Mouse (Mus musculus): Measurements from ENCODE around the gene Fah. TPM values are rescaled to one million over a fixed set of nuclear protein-coding genes. Genes with fewer than 3 reads are reported as not detected.

Gene Fah
- polyA plus RNA-seq, 1 experiment from 2014 or later: 2.8 TPM

GRCm38 (mm10) chr7:84591347-84591746, 15.2 kb downstream of the Fah start:
- Histone ChIP-seq H3K4me3 (no peak overlapping the region), H3K9me3 (no peaks in the 10 kb centered on the region), H3K9ac (no peak overlapping the region), H3K4me2 (replicated peaks) (no peak overlapping the region), H3K27me3 (replicated peaks) (no peaks in the 10 kb centered on the region), H3K4me1 (no peaks in the 10 kb centered on the region), H3K36me3 (no peaks in the 10 kb centered on the region), H3K27ac (no peak overlapping the region)
- WGBS: 89% methylated on average over 3 of the region's 3 CpGs
- no peak for ATAC-seq (ENCODE audit: low FRiP score, low read depth)

GRCm38 (mm10) chr7:84590622-84591021, 15.9 kb downstream of the Fah start:
- Histone ChIP-seq H3K27me3 (replicated peaks) (no peaks in the 10 kb centered on the region), H3K4me1 (no peaks in the 10 kb centered on the region), H3K9me3 (no peaks in the 10 kb centered on the region), H3K9ac (no peak overlapping the region), H3K4me3 (no peak overlapping the region), H3K27ac (no peak overlapping the region), H3K36me3 (no peaks in the 10 kb centered on the region), H3K4me2 (replicated peaks) (no peak overlapping the region)
- ATAC-seq (ENCODE audit: low FRiP score, low read depth): no peak
- WGBS: 89% methylated on average over 2 of the region's 2 CpGs

GRCm38 (mm10) chr7:84587101-84587783, 19.3 kb downstream of the Fah start:
- H3K4me2 ChIP-seq (replicated peaks): no peak overlapping the region
- H3K27me3 ChIP-seq (replicated peaks): no peaks in the 10 kb centered on the region
- no peak overlapping the region for H3K27ac ChIP-seq
- 87% methylated on average over 5 of the region's 5 CpGs for WGBS
- no peaks in the 10 kb centered on the region for H3K9me3 ChIP-seq
- no peaks in the 10 kb centered on the region for H3K4me1 ChIP-seq
- H3K9ac ChIP-seq: no peak overlapping the region
- no peaks in the 10 kb centered on the region for H3K36me3 ChIP-seq
- H3K4me3 ChIP-seq: no peak overlapping the region
- 0 out of 2 replicates have a peak, but pooled peaks have one; percentile 7 for ATAC-seq (ENCODE audit: low FRiP score, low read depth)

GRCm38 (mm10) chr7:84586360-84587100, 20.0 kb downstream of the Fah start:
- H3K27me3 ChIP-seq (replicated peaks): no peaks in the 10 kb centered on the region
- no peaks in the 10 kb centered on the region for H3K4me1 ChIP-seq
- 54% methylated on average over 3 of the region's 3 CpGs for WGBS
- ATAC-seq (ENCODE audit: low FRiP score, low read depth): peak; percentile 21; the same call in 1 of the 2 replicates
- no peak overlapping the region for H3K4me2 ChIP-seq (replicated peaks)
- H3K4me3 ChIP-seq: no peak overlapping the region
- no peak overlapping the region for H3K9ac ChIP-seq
- H3K27ac ChIP-seq: no peak overlapping the region
- no peaks in the 10 kb centered on the region for H3K9me3 ChIP-seq
- H3K36me3 ChIP-seq: no peaks in the 10 kb centered on the region

- Histone ChIP-seq H3K9ac (no peak overlapping the region), H3K9me3 (no peaks in the 10 kb centered on the region), H3K4me3 (no peak overlapping the region), H3K27me3 (replicated peaks) (no peaks in the 10 kb centered on the region), H3K4me1 (no peaks in the 10 kb centered on the region), H3K36me3 (no peaks in the 10 kb centered on the region), H3K4me2 (replicated peaks) (no peak overlapping the region), H3K27ac (no peak overlapping the region)
- no peak for ATAC-seq (ENCODE audit: low FRiP score, low read depth)
- WGBS: 94% methylated on average over 4 of the region's 4 CpGs
These were observed 21.4 kb downstream of the Fah start for GRCm38 (mm10) chr7:84585086-84585485.

GRCm38 (mm10) chr7:84579769-84580168, 26.8 kb downstream of the Fah start:
- no peaks in the 10 kb centered on the region for H3K36me3 ChIP-seq
- 89% methylated on average over 1 of the region's 1 CpGs for WGBS
- H3K9ac ChIP-seq: no peak overlapping the region
- no peaks in the 10 kb centered on the region for H3K4me1 ChIP-seq
- no peak overlapping the region for H3K4me2 ChIP-seq (replicated peaks)
- H3K9me3 ChIP-seq: no peaks in the 10 kb centered on the region
- ATAC-seq (ENCODE audit: low FRiP score, low read depth): no peak
- H3K27me3 ChIP-seq (replicated peaks): no peaks in the 10 kb centered on the region
- no peak overlapping the region for H3K27ac ChIP-seq
- no peak overlapping the region for H3K4me3 ChIP-seq

- no peak overlapping the region for H3K9ac ChIP-seq
- 90% methylated on average over 1 of the region's 1 CpGs for WGBS
- H3K27ac ChIP-seq: no peak overlapping the region
- no peaks in the 10 kb centered on the region for H3K27me3 ChIP-seq (replicated peaks)
- H3K4me2 ChIP-seq (replicated peaks): no peak overlapping the region
- ATAC-seq (ENCODE audit: low FRiP score, low read depth): no peak
- H3K9me3 ChIP-seq: no peaks in the 10 kb centered on the region
- no peaks in the 10 kb centered on the region for H3K4me1 ChIP-seq
- no peak overlapping the region for H3K4me3 ChIP-seq
- no peaks in the 10 kb centered on the region for H3K36me3 ChIP-seq
These were observed 27.7 kb downstream of the Fah start for GRCm38 (mm10) chr7:84578841-84579240.

GRCm38 (mm10) chr7:84577034-84577433, 29.5 kb downstream of the Fah start:
- Histone ChIP-seq H3K36me3 (no peaks in the 10 kb centered on the region), H3K27me3 (replicated peaks) (no peaks in the 10 kb centered on the region), H3K9me3 (no peaks in the 10 kb centered on the region), H3K9ac (no peak overlapping the region), H3K4me1 (no peaks in the 10 kb centered on the region), H3K27ac (no peak overlapping the region), H3K4me3 (no peak overlapping the region), H3K4me2 (replicated peaks) (no peak overlapping the region)
- no peak for ATAC-seq (ENCODE audit: low FRiP score, low read depth)
- WGBS: 86% methylated on average over 2 of the region's 2 CpGs

- no peak overlapping the region for H3K4me3 ChIP-seq
- no peak overlapping the region for H3K27ac ChIP-seq
- no peaks in the 10 kb centered on the region for H3K9me3 ChIP-seq
- H3K27me3 ChIP-seq (replicated peaks): no peaks in the 10 kb centered on the region
- H3K9ac ChIP-seq: no peak overlapping the region
- 80% methylated on average over 6 of the region's 6 CpGs for WGBS
- no peaks in the 10 kb centered on the region for H3K36me3 ChIP-seq
- H3K4me1 ChIP-seq: no peaks in the 10 kb centered on the region
- H3K4me2 ChIP-seq (replicated peaks): no peak overlapping the region
- ATAC-seq (ENCODE audit: low FRiP score, low read depth): no peak
These were observed 40.3 kb downstream of the Fah start for GRCm38 (mm10) chr7:84566200-84566599.

- H3K4me3 ChIP-seq: no peak overlapping the region
- no peaks in the 10 kb centered on the region for H3K27me3 ChIP-seq (replicated peaks)
- 88% methylated on average over 3 of the region's 3 CpGs for WGBS
- no peak for ATAC-seq (ENCODE audit: low FRiP score, low read depth)
- H3K36me3 ChIP-seq: no peaks in the 10 kb centered on the region
- no peaks in the 10 kb centered on the region for H3K9me3 ChIP-seq
- no peak overlapping the region for H3K4me2 ChIP-seq (replicated peaks)
- no peaks in the 10 kb centered on the region for H3K4me1 ChIP-seq
- H3K9ac ChIP-seq: no peak overlapping the region
- H3K27ac ChIP-seq: no peak overlapping the region
These were observed 42.3 kb downstream of the Fah start for GRCm38 (mm10) chr7:84564236-84564635.

GRCm38 (mm10) chr7:84560500-84560899, 46.0 kb downstream of the Fah start:
- Histone ChIP-seq H3K4me1 (no peaks in the 10 kb centered on the region), H3K27ac (no peak overlapping the region), H3K4me3 (no peak overlapping the region), H3K9me3 (no peaks in the 10 kb centered on the region), H3K9ac (no peak overlapping the region), H3K27me3 (replicated peaks) (no peaks in the 10 kb centered on the region), H3K36me3 (no peaks in the 10 kb centered on the region), H3K4me2 (replicated peaks) (no peak overlapping the region)
- WGBS: 100% methylated on average over 1 of the region's 1 CpGs
- ATAC-seq (ENCODE audit: low FRiP score, low read depth): no peak

- WGBS: 78% methylated on average over 3 of the region's 3 CpGs
- no peak for ATAC-seq (ENCODE audit: low FRiP score, low read depth)
- H3K9ac ChIP-seq: no peak overlapping the region
- H3K4me2 ChIP-seq (replicated peaks): no peak overlapping the region
- 0 out of 2 replicates have a peak, but pooled peaks cover 2% of the 10 kb centered on the region for H3K4me1 ChIP-seq
- no peaks in the 10 kb centered on the region for H3K27me3 ChIP-seq (replicated peaks)
- no peaks in the 10 kb centered on the region for H3K9me3 ChIP-seq
- H3K36me3 ChIP-seq: no peaks in the 10 kb centered on the region
- H3K27ac ChIP-seq: no peak overlapping the region
- no peak overlapping the region for H3K4me3 ChIP-seq
These were observed 49.2 kb downstream of the Fah start for GRCm38 (mm10) chr7:84557332-84557731.

- H3K9me3 ChIP-seq: no peaks in the 10 kb centered on the region
- 0 out of 2 replicates have a peak, but pooled peaks cover 2% of the 10 kb centered on the region for H3K4me1 ChIP-seq
- no peak overlapping the region for H3K4me2 ChIP-seq (replicated peaks)
- no peak overlapping the region for H3K27ac ChIP-seq
- no peak overlapping the region for H3K4me3 ChIP-seq
- no peak for ATAC-seq (ENCODE audit: low FRiP score, low read depth)
- no peaks in the 10 kb centered on the region for H3K36me3 ChIP-seq
- no peak overlapping the region for H3K9ac ChIP-seq
- H3K27me3 ChIP-seq (replicated peaks): no peaks in the 10 kb centered on the region
- 69% methylated on average over 3 of the region's 3 CpGs for WGBS
These were observed 51.2 kb downstream of the Fah start for GRCm38 (mm10) chr7:84555294-84555693.

All from neural tube, embryonic 12.5 days (tissue).